Mouse (Mus musculus) erythroblast, adult 5-6 weeks (primary cell): ENCODE data around the gene 1700001P01Rik. TPM values are rescaled to one million over a fixed set of nuclear protein-coding genes. Genes with fewer than 3 reads are reported as not detected.

Experiments used
- ATAC-seq: replicated peaks from 2 replicates; pipeline ENCODE4 v1.8.0; 2016; ENCODE audit warnings: moderate number of reproducible peaks, mild to moderate bottlenecking, moderate TSS enrichment, inconsistent platforms; ENCODE audit not compliant: poor library complexity, low FRiP score, severe bottlenecking
- total RNA-seq, 2 experiments: library from RNA; stranded (forward) in 1 of 2; stranded (reverse) in 1 of 2; fragments of 150-400 nt in 1 of 2; fragments of 200-764, 138-1000 nt in 1 of 2; gene quantifications; 2 replicates each; pipeline versions ENCODE4 v1.2.3 to v1.2.4; 2015 to 2017; ENCODE audit warnings: low replicate concordance in 2 of 2

1700001P01Rik gene
- not detected in 2 replicates for total RNA-seq (2015; ENCODE audit: low replicate concordance)
- total RNA-seq (2017; ENCODE audit: low replicate concordance): not detected in 2 replicates

DNA sequence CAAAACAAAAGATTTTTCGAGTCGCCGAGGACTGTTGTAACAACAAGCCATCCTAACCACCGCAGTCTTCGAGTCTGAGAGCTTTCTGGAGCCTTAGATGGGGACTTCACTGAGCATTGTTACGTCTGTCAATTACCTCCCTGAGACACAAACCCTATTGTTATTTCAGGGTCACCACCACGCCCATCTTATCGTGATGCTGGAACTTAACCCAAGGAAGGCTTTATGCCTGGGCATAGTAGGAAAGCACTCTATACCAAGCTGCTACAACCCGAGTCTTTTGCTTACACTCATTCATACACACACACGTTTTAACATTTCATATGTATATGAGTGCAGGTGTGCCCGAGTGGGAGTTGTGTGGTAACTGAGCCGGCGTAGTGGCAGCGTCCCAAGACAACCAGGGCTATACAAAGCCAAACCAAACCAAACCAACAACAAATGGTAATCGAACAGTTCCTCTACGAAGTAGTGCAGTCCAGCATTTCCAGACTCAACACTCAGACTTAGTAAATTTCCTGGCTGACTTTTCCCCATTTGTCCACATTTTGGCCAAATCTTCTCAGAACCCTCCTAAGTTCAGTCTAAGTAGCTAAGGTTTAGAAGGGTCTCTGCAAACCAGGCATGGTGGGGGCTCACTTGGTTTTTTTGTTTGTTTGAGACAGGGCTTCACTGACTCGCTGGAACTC is at the start of gene 1700001P01Rik:
Gene 1700001P01Rik (minus strand): TSS at position 111 of the 689 bp plus-strand sequence.
- ATAC-seq: no peak

DNA sequence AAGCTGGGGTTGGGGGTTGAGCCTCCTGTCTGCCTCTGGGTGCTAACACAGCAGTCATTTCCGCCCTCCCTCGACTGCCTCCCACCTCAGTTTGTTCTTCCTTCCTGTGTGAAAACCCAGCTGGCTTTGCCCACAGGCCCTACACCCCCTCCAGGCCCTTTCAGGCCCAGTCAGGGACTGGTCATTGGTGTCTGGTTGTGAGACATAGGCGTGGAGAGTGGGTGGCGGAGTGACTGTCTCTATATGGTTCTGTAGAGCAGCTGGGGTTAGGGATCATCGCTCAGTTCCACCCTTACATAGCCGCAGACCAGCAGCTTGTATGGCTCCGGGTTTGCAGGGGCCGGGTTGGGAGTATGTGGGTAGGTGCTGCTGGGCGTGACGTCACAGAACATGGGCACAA is 49.6 kb upstream of the 1700001P01Rik start:
- no peak for ATAC-seq

DNA sequence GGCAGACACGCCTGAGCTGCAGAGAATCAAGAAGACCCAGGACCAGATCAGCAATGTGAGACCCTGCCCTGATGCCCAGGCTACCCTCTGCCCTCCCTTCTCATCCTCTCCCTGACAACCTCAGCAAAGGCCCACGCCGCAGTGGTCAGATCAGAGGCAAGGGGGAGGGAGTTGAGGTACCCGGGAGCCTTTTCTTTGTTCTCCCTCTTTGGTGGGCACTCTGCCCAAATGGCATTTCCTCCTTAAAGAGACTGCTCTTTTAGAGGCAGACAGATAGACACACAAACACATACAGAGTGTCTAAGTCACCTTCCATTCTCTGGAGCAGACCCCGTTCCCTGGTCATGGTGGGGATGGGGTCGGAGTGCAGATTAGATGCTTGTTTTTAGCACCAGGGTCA is 49.2 kb upstream of the 1700001P01Rik start:
- no peak for ATAC-seq

DNA sequence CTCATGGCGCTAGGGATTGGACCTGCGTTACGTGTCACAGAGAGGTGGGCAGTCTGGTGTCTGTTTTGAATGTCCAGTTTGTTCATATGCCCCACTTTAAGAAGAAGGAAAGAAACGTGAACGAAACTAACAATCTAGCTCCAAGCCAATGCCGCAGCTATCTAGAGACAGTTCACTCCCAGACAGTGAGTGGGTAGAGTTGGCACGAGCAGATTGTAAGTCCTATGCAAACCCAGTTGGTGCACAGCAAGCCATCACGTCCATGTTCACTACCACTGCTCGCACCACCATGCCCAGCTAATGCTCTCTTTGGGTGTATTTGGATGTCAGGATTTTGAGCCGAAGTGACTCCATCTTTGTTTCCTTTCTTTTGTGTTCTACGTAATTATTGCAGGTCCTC is 48.5 kb upstream of the 1700001P01Rik start:
- no peak for ATAC-seq

DNA sequence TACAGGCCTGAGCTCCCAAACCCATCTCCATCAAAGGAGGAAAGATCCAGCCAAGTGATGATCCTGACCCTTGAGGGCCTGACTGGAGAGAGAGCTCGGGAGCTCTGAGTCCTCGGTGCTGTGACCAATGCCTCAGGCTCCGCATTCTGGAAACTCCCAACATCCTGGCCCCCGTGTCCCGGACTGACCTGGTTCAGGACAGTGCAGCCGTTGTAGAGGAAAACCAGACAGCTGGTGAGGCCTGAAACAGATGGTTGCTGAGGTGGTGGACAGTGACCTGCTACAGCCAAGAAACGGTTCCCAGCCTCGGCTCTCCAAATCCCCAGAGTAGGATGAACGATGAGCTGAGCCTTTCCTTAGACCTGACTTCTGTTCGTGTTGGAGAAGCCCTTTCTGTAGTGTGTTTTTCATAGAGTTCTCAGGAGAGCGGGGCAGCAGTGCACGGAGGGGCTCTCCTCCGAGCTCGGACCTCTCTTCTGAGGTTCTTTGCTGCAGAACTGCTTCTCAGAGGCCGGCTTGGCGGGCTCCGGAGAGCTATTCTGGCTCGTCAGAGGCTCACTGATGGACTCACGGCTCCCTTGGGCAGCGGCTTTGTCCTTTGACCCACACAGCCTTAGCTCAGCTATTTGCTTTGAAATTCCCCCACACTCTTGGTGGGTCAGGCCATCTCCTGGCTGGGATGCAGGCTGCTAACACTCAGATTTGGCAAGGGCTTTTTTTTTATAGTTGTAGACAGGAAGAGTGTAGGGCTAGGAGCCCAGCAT is 47.3 kb upstream of the 1700001P01Rik start:
- no peak for ATAC-seq

GRCm38 (mm10) chr11:97821401-97822064 is 45.8 kb upstream of the 1700001P01Rik start:
- ATAC-seq: no peak

DNA sequence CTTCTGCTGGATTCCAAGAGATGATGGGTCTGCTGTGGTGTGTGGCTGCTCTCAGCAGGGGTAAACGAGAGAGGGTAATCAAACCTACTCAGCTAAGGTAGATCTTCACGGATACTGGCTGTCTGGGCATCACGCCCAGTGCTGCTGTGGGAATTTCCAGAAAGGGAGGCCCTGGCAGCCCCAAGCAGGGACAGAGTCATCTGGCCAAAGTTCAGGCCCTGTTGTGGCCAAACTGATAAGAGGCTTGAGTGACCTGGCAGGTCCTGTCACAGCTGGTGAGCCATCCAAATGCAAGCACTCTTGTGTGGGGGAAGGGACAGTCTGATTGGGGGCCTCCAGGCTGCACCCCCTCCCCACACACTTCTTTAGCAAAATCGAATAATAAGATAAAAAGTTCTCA is 45.1 kb upstream of the 1700001P01Rik start:
- ATAC-seq: no peak

GRCm38 (mm10) chr11:97819923-97820322 is 44.2 kb upstream of the 1700001P01Rik start:
- no peak for ATAC-seq

- ATAC-seq: no peak
These were observed 43.4 kb upstream of the 1700001P01Rik start for GRCm38 (mm10) chr11:97819102-97819501.

GRCm38 (mm10) chr11:97818571-97818970 is 42.9 kb upstream of the 1700001P01Rik start:
- no peak for ATAC-seq

- ATAC-seq: no peak
These were observed 42.3 kb upstream of the 1700001P01Rik start for GRCm38 (mm10) chr11:97818003-97818402.

DNA sequence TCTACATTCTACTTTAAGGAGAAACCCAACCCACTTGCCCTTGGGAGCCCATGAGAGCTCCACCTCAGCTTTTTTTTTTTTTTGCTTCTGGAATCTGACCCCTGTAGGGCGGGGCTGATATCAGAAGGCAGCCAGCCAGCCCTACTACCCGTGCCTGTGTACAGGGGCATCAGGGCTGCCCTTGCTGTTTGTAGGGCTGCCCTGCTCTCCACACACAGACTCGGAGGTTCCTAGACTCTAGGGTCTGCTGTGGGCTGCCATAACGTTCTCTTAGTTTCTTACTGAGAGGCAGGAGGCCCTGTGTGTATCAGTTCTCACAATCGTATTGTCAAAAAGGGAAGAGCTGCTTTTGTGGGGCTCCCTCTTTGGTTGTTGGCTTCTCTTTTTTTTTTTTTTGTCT is 41.7 kb upstream of the 1700001P01Rik start:
- ATAC-seq: no peak

DNA sequence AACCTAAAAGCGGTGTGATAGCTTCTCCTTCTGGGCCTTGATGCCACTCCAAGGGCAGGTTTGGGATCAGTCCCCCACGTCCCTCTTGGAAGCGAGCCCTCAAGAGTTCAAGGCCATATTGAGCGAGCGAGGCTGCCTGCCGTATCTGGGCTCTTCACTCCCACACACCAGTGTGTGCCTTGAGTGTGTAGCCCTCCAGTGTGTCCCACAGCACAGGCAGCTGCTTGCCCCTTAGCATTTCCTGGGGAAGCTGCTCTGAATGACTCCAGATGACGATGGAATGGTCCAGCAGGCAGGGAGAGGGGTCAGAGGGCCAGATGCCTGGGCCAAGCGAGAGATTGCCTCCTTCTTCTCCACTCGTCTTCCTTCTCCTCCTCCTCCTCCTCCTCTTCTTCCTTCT is 41.2 kb upstream of the 1700001P01Rik start:
- no peak for ATAC-seq

GRCm38 (mm10) chr11:97816176-97816575 is 40.5 kb upstream of the 1700001P01Rik start:
- no peak for ATAC-seq

GRCm38 (mm10) chr11:97815736-97816135 is 40.0 kb upstream of the 1700001P01Rik start:
- ATAC-seq: no peak

DNA sequence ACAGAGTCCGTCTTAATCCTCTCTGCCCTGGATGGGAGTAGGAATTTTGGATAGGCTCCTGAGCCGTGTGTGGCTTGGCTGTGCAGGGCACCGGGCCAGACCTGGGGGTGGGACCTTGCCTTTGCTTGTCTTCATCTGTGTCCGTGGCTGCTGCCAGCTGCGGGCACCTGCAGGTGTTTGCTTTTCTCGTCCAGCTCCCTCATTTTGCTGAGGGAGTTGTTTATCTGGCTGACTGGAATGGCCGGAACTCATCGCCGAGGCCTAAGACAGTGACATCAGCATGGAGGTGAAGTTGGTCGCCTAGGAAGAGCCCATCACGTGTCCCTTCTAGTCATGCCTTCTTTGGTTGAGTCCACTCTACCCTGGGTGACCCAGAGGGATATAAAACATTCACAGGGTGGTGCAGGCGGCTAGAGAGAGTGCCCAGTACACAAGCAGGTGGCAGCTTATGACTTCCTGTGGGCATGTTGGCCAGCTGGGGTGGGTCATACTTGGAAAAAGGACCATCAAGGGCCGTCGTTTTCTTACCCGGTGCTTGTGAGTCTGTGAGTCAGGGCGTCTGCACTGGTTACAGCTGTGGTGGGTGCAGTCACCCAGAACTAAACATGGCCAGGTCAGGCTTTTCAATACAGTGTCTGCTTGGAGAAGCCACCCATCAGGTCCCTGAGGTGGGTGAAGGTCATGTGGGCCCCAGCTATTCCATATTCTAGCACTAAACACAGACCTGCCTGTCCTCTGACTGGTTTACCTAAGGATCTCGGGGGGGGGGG is 38.2 kb upstream of the 1700001P01Rik start:
- no peak for ATAC-seq

DNA sequence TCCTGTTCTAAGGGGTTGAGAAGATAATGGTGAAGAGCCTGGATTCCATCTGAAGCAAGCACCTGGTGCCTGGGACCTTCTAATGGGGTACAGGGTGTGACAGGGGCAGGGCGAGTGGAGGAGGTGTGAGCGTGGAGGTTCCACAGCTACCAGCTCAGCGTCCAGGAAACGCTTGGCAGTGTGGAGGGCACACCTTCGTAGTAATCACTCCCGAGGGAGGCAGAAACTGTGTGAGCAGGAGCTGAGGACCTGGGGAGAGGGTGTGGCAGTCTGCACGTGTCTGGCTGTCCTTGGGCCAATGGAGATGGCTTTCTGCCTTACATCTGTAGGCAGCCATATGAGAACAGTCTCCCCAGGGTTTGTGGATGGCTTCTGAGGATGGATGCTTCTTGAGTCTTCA is 37.4 kb upstream of the 1700001P01Rik start:
- ATAC-seq: no peak

GRCm38 (mm10) chr11:97812491-97812921 is 36.8 kb upstream of the 1700001P01Rik start:
- no peak for ATAC-seq

- no peak for ATAC-seq
These were observed 36.0 kb upstream of the 1700001P01Rik start for GRCm38 (mm10) chr11:97811569-97812362.
